Mouse (Mus musculus) MEL (cell line): ENCODE data around the gene Cfap77.

ENCODE experiments used
- CTCF ChIP-seq, 3 experiments: IDR thresholded peaks in 2 of 3; conservative IDR thresholded peaks in 1 of 3; 2 replicates each; pipeline ENCODE4 v1.5.1; 2011 to 2012; ENCODE audit warnings: low read length in 3 of 3, low read depth in 2 of 3, mild to moderate bottlenecking in 2 of 3, improper control_type of control experiment in 1 of 3, inconsistent platforms in 1 of 3, mixed read lengths in 1 of 3, moderate library complexity in 1 of 3; ENCODE audit not compliant: control insufficient read depth in 1 of 3, insufficient read depth in 1 of 3, poor library complexity in 1 of 3, severe bottlenecking in 1 of 3
- MAX ChIP-seq: IDR thresholded peaks from 2 replicates; pipeline ENCODE4 v1.6.1; 2011; ENCODE audit warnings: low read length, improper control_type of control experiment
- POLR2A ChIP-seq, 2 experiments: IDR thresholded peaks; 2 replicates each; pipeline ENCODE4 v1.6.1; 2011 to 2012; ENCODE audit warnings: low read length in 2 of 2, mild to moderate bottlenecking in 2 of 2, control low read depth in 1 of 2, improper control_type of control experiment in 1 of 2, low read depth in 1 of 2, moderate library complexity in 1 of 2; ENCODE audit not compliant: control insufficient read depth in 1 of 2, insufficient read depth in 1 of 2, poor library complexity in 1 of 2
- RCOR1 ChIP-seq: IDR thresholded peaks from 2 replicates; pipeline ENCODE4 v1.6.1; 2012; ENCODE audit warnings: low read depth, mild to moderate bottlenecking, inconsistent platforms, low read length, improper control_type of control experiment
- SIN3A ChIP-seq: IDR thresholded peaks from 2 replicates; pipeline ENCODE4 v1.6.1; 2012; ENCODE audit warnings: low read length, improper control_type of control experiment, inconsistent platforms
- TAL1 ChIP-seq: IDR thresholded peaks from 2 replicates; pipeline ENCODE4 v1.6.1; 2012; ENCODE audit warnings: mild to moderate bottlenecking, inconsistent platforms, low read length, moderate library complexity, mixed read lengths

DNA sequence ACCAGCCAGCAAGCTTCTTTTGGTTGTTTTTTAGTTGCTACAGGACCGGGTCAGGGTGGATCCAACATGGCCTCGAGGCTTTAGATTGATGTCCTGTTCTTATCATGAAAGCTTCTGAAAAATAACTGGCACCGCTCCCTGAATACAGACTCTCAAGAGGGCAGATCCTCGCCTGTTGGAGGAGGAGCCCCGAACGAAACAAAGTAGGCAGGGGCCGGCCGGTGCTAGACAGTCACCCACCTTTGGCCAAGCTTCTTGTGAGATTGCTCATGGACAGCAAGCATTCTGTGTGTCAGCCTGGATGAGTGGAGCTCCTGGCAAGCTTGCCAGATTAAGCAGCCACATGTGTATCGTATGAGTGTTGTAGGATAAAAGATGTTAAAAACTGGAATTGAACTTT lies 150.1 kb downstream of the Cfap77 start:
- TF ChIP-seq CTCF (IDR thresholded peaks at IDR 0.05 in 2 of 3, conservative IDR thresholded peaks at IDR 0.05 in 1 of 3; ENCODE audit: control insufficient read depth in 1 of 3, insufficient read depth in 1 of 3, low read depth in 2 of 3, low read length in 3 of 3, poor library complexity in 1 of 3, severe bottlenecking in 1 of 3) (no peak), TAL1 (no peak), SIN3A (no peak), MAX (no peak), RCOR1 (no peak), POLR2A (IDR thresholded peaks at IDR 0.05; ENCODE audit: control insufficient read depth in 1 of 2, insufficient read depth in 1 of 2, low read depth in 1 of 2, low read length in 2 of 2, poor library complexity in 1 of 2) (no peak)
